Mouse (Mus musculus) layer of hippocampus, adult 9-10 months (tissue): ENCODE measurements around the gene Smyd1.
"Not testable (repeated sequence)": the region's sequence is repeated elsewhere in the genome, so short reads cannot be mapped to it uniquely, and the experiment has no call there.

ENCODE experiments used
- DNase-seq: peaks from one replicate; pipeline ENCODE4 v3.0.0; 2022; ENCODE audit warnings: low spot score

The Smyd1 gene

GRCm38 (mm10) chr6:71324816-71325215 lies 2.8 kb upstream of the Smyd1 start:
- no peak for DNase-seq

DNA sequence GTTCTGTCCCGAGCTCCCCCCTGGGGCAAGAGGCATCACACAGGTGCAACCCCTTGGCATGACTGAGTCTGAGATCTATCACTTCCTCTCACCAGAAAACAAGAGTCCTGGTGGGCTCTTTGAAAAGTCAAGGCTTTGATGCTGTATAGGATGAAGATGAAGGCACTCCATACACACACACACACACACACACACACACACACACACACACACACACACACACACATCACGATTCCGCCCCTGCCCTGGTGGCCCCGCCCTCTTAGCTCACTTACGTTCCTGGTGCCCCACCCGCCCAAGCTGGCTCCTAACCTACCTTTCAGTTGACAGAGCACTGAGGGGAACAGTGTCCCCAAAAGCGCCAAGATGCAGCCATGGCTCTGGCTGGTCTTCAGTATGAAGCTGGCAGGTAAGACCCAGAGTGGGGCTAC lies 473 bp upstream of the Smyd1 start, which contains the start of gene Cd8b1:
Cd8b1 (plus strand) TSS at position 298 of the 431 bp plus-strand sequence.
- no peak for DNase-seq

DNA sequence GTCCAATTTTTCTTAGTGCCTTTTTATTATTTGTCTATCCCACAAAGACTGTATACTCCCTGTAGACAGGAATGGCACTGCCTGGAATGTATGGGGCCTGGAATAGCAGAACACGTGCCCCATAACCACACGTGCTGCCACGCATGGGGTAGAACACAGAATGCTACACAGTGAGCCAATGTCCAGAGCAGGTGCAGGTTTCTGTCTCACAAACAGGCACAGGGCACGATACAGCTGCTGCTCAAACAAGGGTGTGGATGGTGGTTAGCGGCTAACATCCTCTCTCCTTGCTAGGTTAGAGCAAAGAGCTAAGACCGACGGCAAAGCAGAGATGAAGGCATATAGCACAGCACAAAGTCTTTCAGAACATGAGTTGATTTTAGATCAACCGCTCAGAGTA lies 14.5 kb downstream of the Smyd1 start:
- DNase-seq, result no peak

DNA sequence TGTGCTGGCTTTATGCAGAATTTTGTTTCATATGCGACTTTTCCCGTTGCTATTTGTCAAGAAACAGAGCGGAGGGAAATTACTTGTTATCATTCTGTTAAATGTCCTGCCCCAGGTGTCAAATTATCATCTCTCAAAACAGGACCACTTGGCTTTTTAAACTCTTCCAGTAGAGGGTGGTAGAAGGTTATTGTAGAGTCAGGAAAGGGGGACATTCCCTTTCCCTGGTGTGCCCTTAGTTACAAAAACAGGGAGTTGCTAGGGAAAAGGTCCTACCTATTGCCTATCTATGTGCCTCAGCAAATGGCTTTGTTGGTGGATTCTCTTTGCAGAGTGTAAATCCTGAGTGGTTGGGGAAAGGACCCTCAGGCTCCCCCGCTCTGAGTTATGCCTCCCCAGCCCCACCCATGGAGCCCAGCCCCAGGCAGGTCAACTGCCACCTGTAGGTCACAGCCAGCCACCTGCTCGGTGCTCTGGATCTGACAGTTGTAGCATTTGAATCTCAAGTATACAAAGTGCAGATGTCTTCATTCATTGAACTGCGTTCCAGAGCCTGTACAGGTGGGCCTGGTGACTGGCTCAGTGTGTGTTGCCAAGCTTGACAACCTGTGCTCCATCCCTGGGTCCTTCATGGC lies 19.8 kb downstream of the Smyd1 start:
- DNase-seq, result no peak

GRCm38 (mm10) chr6:71298751-71299150 lies 23.3 kb downstream of the Smyd1 start:
- DNase-seq, result no peak

DNA sequence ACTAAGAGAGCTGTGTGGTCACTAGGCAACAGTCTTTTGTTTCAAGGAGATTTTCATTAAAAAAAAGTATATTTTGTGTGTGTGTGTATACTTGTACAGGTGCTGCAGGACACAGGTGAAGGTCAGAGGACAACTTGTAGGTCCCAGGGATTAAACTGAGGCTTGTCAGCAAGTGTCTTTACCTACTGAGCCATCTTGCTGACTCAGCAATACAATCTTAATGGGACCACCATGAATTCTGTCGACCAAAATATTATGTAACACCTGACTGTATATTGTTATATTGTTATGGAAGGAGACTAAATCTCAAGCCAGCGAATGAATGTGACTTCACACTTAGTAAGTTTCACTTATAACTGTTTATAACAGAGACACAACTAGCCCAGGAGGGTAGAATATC lies 24.0 kb downstream of the Smyd1 start:
- no peak for DNase-seq

DNA sequence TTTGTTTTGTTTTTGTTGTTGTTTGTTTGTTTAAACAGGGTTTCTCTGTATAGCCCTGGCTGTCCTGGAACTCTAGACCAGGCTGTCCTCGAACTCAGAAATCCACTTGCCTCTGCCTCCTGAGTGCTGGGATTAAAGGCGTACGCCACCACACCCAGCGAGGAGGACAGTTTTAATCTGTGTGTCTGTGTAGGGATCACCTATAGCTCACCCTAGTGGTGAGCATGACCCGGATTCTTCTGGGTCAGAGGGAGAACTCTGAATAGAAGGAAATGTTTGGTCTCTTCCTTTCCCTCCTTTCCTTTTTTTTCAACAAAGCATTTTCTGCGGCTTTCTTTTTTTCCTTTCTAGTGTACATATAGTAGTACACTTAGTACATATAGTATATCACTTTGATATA lies 26.7 kb downstream of the Smyd1 start:
- DNase-seq, result no peak

DNA sequence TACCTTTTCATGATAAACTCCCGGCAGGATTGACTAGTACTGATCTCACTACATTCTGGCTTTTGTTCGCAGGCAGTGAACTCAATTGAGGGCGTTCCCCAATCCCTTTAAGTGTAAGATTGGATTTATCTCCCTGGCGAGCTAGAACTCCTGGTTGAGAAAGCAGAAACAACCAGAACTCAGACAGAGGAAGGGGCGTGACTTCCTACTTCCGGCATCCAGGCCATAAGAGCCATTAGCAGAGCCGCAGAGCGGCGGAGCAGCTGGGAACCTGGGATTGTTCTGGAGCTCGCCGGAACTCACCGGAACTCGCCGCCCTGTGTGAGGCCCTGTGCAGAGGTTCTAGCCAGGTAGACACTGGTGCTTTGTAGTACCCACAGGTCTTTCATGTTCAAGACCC lies 28.5 kb downstream of the Smyd1 start:
- DNase-seq, result no peak

DNA sequence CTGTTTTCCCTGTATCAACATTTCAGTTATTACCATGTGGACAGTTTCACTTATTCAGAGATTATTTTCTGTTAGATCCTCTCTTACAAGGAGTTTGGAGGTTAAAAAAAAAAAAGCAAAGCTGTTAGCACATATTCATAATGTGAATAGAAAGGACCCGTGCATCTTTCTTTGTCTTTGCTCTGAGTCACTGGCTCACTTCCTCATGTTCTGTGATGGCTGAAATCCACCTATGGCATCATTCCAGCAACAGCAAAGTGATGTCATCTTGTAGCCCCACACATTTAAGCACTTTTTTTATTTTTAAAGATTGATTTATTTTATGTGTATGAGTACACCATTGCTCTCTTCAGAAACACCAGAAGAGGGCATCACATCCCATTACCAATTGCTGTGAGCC lies 42.6 kb downstream of the Smyd1 start:
- no peak for DNase-seq

- DNase-seq, result no peak
Observed at GRCm38 (mm10) chr6:71274621-71275020, 47.4 kb downstream of the Smyd1 start.

DNA sequence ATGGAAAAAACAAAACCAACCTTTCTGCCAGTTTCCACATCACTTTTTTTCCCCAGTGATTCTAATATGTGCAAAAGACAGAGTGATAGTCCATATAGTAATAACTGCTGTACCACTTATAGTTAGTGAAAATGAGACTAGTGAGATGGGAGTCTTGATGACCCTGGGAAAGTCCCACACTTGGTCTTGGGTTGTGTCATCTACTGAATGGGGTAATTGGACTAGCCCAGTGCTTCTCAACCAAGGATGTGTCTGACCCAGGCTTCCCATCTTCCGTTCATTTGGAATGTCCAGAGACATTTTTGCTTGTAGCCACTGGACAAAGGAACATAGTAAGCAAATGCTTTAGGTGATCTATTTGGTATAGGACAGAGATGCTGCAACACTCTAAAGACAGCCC lies 48.3 kb downstream of the Smyd1 start:
- no peak for DNase-seq

DNA sequence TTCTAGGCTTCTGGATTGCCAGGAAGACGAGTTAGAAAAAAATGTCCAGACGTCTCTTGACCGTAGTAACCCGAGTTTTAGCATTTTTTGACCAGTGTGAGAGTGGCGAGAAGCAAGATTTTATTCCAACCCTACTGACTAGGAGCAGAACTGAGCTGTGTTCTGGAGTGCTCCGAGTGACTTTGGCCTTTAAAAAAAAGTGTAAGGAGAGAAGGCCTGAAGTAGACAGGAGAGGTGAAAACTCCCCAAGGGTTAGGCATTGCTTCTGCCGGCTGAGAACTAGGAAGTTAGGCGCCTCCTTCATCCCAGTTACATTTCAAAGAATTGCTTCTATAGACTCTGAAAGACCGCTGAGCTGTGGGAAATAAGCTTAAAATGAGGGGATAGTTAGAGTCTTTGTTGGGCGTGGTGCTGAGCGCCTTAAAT lies 49.7 kb downstream of the Smyd1 start:
- no peak for DNase-seq

DNA sequence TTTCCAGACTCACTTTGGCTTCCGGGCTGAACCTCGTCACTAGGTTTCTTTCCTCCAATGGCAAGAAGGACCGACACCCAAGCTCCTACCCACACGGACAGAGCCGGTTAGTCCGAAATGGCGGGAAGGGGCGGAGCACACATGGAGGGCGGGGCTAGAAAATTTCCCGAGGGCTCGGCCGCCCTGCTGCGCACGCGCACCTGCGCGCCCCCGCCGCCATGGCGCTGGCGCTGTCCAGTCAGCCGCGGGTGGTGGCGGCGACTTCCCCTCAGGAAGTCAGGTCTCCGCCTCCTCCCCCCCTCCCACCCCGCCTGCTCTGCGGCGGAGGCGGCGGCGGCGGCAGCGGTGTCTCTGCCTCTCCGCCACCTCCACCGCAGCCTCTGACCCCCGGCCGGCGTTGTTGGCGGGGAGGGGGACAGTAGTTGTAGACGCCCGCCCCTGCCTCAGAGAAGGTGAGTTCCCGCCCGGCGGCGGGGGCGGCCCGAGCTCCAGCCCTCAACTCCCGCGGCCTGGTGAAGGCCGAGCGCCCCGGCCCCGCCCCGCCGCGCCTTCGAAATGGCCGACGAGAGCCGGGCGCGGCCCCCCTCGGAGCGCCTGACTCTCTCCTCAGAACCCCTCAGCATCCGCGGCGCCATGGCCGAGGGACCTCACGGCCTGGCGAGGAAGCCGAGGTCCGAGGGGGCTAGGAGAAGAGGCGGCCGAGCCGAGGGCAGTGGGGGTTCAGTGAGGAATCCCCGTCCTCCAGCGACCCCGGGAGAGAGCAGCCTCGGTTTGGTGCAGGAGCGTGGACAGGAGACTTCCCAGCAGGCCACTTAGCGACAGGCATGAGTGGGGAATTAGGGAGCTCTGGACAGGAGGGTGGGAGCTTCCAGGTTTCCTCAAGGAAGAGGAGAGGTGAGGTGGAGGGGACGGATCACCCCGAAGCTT lies 50.4 kb downstream of the Smyd1 start, which contains the start of gene Krcc1:
Krcc1 (plus strand) TSS at position 289 of the 927 bp plus-strand sequence.
- peak; percentile 90 for DNase-seq

- no peak for DNase-seq
Observed at GRCm38 (mm10) chr6:71271057-71271388, 51.0 kb downstream of the Smyd1 start.

GRCm38 (mm10) chr6:71270301-71271056 lies 51.6 kb downstream of the Smyd1 start:
- DNase-seq, result peak; percentile 4

GRCm38 (mm10) chr6:71269686-71270050 lies 52.4 kb downstream of the Smyd1 start:
- DNase-seq, result not testable (repeated sequence)

DNA sequence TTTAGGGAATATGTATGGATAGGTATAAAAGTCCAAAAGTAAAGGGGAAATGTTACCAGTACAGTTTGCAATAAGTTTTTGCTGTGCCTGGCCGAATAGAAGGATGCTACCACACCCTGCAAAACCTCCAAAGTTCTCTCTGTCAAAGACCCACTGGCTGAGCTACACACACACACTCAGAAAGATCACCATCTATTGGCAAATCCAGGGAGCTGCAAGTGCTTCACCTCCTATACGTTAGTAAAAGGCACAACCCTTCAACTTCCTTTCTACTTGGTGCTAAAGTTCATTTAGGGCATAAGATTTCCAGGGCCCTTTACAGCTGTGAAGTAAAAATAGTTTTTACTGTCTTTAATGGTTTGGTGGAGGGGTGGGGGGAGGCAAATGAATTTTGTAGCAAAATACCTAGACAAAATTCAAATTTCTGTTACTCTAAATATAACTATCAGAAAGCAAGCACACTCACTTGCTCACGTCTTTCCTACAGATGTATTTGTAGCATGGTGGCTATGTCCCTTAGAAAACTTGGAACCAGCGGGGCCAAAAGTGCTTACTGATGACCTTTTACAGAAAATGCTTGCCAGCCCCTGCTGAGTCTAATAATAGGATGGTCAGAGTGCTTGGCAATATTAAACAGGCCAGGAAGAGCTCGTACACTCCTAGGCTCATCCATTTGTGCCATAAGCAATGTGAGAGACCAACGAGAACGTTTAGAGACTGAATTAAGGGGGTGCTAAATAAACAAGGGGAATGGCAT lies 52.9 kb downstream of the Smyd1 start:
- DNase-seq, result no peak

DNA sequence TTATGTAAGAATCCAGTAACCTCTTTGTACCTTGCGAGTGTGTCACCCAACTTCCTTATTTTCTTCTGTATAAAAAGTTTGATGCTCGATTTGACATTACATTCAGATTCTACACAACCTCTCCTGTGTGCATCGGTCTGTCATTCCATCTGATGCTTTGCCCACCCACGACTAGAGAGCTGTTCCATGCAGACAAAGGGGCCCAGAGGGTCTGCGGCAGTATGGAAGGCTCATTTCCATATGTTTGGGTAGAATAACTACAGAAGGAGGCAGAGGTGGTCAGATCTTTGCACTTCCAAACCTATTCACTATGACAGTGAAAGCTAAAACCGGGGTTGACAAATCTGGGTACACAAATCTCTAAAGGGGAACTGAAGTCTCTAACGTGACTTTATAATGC lies 54.4 kb downstream of the Smyd1 start:
- DNase-seq, result not testable (repeated sequence)

DNA sequence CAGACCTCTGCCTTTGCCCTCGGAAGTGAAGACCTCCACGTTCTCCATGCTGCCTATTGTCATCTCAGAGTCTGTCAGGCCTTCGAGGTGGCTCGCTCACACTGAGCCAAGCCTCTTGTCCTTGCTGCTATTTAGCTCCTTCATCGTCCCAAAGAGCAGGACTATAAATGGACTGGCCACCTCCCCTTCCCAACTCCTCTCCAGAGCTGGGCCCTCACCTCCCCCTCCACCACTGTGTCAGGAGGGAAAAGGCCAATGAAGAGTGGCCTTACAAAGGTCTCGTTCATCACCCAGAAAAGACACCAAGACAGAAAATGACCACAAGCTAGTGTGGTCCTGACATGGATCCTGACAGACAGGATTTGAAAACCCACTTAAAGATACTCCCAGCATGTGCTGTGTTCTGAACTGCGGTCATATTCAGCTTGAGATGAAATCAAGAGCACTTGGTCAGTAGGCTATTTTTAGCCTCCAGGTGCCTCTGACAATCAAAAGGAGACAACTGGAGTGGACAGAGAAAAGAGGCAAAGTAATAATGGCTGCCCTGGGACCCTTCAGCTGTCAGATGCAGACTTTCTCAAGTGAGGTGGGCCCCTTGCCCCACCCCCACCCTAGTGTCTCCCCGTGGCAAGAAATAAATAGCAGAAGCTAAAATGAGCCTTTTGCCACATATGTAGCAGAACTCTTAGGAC lies 59.7 kb downstream of the Smyd1 start:
- no peak for DNase-seq

GRCm38 (mm10) chr6:71261060-71261459 lies 61.0 kb downstream of the Smyd1 start:
- no peak for DNase-seq

GRCm38 (mm10) chr6:71260051-71260640 lies 61.9 kb downstream of the Smyd1 start:
- no peak for DNase-seq
